Mouse (Mus musculus): ENCODE measurements at regions not wholly inside any gene's neighbourhood (a gene's known extent, or its start where the extent isn't known, plus 50 kb on each side); places are given as distances from the start of the nearest gene placed in this dataset.

GRCm38 (mm10) chr1:55903177-55903576 is 497.5 kb downstream of the Plcl1 start:
- H3K27me3 ChIP-seq (ENCODE audit: control insufficient read depth, insufficient read depth, low read length), result peaks cover 2% of the 10 kb centered on the region
- no peak overlapping the region for H3K4me2 ChIP-seq
- 91% methylated on average over 3 of the region's 3 CpGs for WGBS
- H3K27ac ChIP-seq (ENCODE audit: low read depth, low read length), result no peak overlapping the region
- no peaks in the 10 kb centered on the region for H3K4me1 ChIP-seq (ENCODE audit: control insufficient read depth, insufficient read depth, low read length)
- no peak for ATAC-seq (ENCODE audit: low FRiP score)
- no peak overlapping the region for H3K4me3 ChIP-seq (ENCODE audit: low read depth, low read length)
- no peak overlapping the region for H3K9ac ChIP-seq (ENCODE audit: low read length)
- no peak for DNase-seq (ENCODE audit: low spot score, missing footprints)
- no peaks in the 10 kb centered on the region for H3K36me3 ChIP-seq (ENCODE audit: control insufficient read depth, insufficient read depth, low read length)
- 0 out of 2 replicates have a peak, but pooled peaks cover 3% of the 10 kb centered on the region for H3K9me3 ChIP-seq (ENCODE audit: control insufficient read depth, low read length)

GRCm38 (mm10) chr1:55904571-55904970 is 498.9 kb downstream of the Plcl1 start:
- H3K4me1 ChIP-seq (ENCODE audit: control insufficient read depth, insufficient read depth, low read length), result no peaks in the 10 kb centered on the region
- 0 out of 2 replicates have a peak, but pooled peaks cover 3% of the 10 kb centered on the region for H3K9me3 ChIP-seq (ENCODE audit: control insufficient read depth, low read length)
- 83% methylated on average over 2 of the region's 2 CpGs for WGBS
- no peak overlapping the region for H3K4me2 ChIP-seq
- no peaks in the 10 kb centered on the region for H3K36me3 ChIP-seq (ENCODE audit: control insufficient read depth, insufficient read depth, low read length)
- DNase-seq (ENCODE audit: low spot score, missing footprints), result no peak
- H3K4me3 ChIP-seq (ENCODE audit: low read depth, low read length), result no peak overlapping the region
- ATAC-seq (ENCODE audit: low FRiP score), result no peak
- H3K27ac ChIP-seq (ENCODE audit: low read depth, low read length), result no peak overlapping the region
- no peaks in the 10 kb centered on the region for H3K27me3 ChIP-seq (ENCODE audit: control insufficient read depth, insufficient read depth, low read length)
- H3K9ac ChIP-seq (ENCODE audit: low read length), result no peak overlapping the region

- no peak overlapping the region for H3K4me2 ChIP-seq
- WGBS, result 95% methylated on average over 4 of the region's 4 CpGs
- no peaks in the 10 kb centered on the region for H3K36me3 ChIP-seq (ENCODE audit: control insufficient read depth, insufficient read depth, low read length)
- no peaks in the 10 kb centered on the region for H3K4me1 ChIP-seq (ENCODE audit: control insufficient read depth, insufficient read depth, low read length)
- H3K9me3 ChIP-seq (ENCODE audit: control insufficient read depth, low read length), result 0 out of 2 replicates have a peak, but pooled peaks cover 3% of the 10 kb centered on the region
- no peak overlapping the region for H3K9ac ChIP-seq (ENCODE audit: low read length)
- H3K27ac ChIP-seq (ENCODE audit: low read depth, low read length), result no peak overlapping the region
- ATAC-seq (ENCODE audit: low FRiP score), result no peak
- H3K27me3 ChIP-seq (ENCODE audit: control insufficient read depth, insufficient read depth, low read length), result no peaks in the 10 kb centered on the region
- H3K4me3 ChIP-seq (ENCODE audit: low read depth, low read length), result no peak overlapping the region
- DNase-seq (ENCODE audit: low spot score, missing footprints), result no peak
Measured at GRCm38 (mm10) chr1:55905232-55905631, 499.5 kb downstream of the Plcl1 start.

DNA sequence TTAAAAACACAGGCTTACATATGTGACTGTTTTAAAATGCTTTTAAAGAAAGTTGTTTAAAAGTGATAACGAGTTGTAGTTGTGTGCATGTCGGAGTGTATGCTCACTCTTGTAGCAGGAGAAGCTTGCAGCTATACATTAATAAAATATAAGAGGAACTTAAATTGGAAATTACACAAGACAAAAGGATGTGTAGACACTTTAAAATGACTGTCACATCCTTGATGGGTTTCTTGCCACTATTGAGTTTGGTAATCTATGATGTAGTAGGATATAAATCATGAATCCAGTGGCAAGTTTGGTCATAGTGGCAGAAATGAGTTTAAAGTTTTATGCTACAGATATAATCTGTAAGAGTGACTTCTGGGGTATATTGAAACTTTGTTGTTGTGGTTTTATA is 504.3 kb downstream of the Plcl1 start:
- Histone ChIP-seq H3K9me3 (ENCODE audit: control insufficient read depth, low read length) (0 out of 2 replicates have a peak, but pooled peaks cover 3% of the 10 kb centered on the region), H3K4me1 (ENCODE audit: control insufficient read depth, insufficient read depth, low read length) (no peaks in the 10 kb centered on the region), H3K36me3 (ENCODE audit: control insufficient read depth, insufficient read depth, low read length) (no peaks in the 10 kb centered on the region), H3K9ac (ENCODE audit: low read length) (no peak overlapping the region), H3K4me3 (ENCODE audit: low read depth, low read length) (no peak overlapping the region), H3K27ac (ENCODE audit: low read depth, low read length) (no peak overlapping the region), H3K27me3 (ENCODE audit: control insufficient read depth, insufficient read depth, low read length) (no peaks in the 10 kb centered on the region), H3K4me2 (no peak overlapping the region)
- DNase-seq (ENCODE audit: low spot score, missing footprints) (no peak), ATAC-seq (ENCODE audit: low FRiP score) (no peak)
- 91% methylated on average over 2 of the region's 2 CpGs for WGBS

- Histone ChIP-seq H3K27me3 (ENCODE audit: control insufficient read depth, insufficient read depth, low read length) (no peaks in the 10 kb centered on the region), H3K9me3 (ENCODE audit: control insufficient read depth, low read length) (no peaks in the 10 kb centered on the region), H3K9ac (ENCODE audit: low read length) (no peak overlapping the region), H3K27ac (ENCODE audit: low read depth, low read length) (no peak overlapping the region), H3K4me3 (ENCODE audit: low read depth, low read length) (no peak overlapping the region), H3K4me1 (ENCODE audit: control insufficient read depth, insufficient read depth, low read length) (no peaks in the 10 kb centered on the region), H3K4me2 (no peak overlapping the region), H3K36me3 (ENCODE audit: control insufficient read depth, insufficient read depth, low read length) (no peaks in the 10 kb centered on the region)
- DNase-seq (ENCODE audit: low spot score, missing footprints) (no peak), ATAC-seq (ENCODE audit: low FRiP score) (no peak)
- WGBS, result 79% methylated on average over 3 of the region's 3 CpGs
Measured at GRCm38 (mm10) chr1:55914284-55914683, 508.6 kb downstream of the Plcl1 start.

DNA sequence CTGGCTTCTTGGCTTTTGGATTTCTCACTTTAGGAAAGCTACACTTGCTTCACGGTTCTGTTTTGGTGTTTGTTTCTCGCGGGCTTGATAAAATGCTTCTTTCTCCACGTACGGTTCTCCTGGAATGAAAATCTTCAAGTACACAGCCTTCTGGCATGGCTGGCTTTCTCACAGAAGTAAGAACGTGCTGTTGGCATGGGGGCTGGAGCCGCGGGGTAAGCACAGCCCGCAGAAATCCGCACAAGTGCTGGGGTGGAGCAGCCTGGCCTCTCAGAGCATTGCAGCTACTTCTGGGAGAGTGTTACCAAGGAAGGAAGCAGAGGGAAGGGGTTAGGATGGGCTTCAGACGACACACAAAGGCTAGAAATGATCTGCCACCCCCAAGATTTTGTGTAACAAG is 510.2 kb downstream of the Plcl1 start:
- Histone ChIP-seq H3K4me3 (ENCODE audit: low read depth, low read length) (no peak overlapping the region), H3K9ac (ENCODE audit: low read length) (no peak overlapping the region), H3K4me2 (no peak overlapping the region), H3K27ac (ENCODE audit: low read depth, low read length) (no peak overlapping the region), H3K4me1 (ENCODE audit: control insufficient read depth, insufficient read depth, low read length) (no peaks in the 10 kb centered on the region), H3K36me3 (ENCODE audit: control insufficient read depth, insufficient read depth, low read length) (no peaks in the 10 kb centered on the region), H3K27me3 (ENCODE audit: control insufficient read depth, insufficient read depth, low read length) (no peaks in the 10 kb centered on the region), H3K9me3 (ENCODE audit: control insufficient read depth, low read length) (no peaks in the 10 kb centered on the region)
- DNase-seq (ENCODE audit: low spot score, missing footprints), result no peak
- WGBS, result 60% methylated on average over 11 of the region's 11 CpGs
- no peak for ATAC-seq (ENCODE audit: low FRiP score)

DNA sequence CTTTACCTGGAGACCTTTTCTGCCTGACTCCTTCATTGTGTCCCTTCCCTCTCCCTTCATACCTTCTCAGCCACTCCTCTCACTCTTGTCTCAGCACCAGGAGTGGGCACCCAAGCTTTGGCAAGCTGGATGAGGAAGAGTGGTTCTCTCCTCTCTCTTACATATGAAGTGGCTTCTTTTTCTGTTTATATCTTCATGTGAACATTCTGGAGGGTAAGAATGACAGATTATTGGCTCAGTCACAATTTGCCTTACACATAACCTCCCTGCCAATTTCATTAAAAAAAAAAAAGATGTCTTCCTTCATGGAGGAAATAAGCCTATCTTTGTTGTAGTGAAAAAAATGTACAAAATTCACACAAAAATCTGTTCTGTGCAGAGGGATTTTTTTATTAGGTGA is 513.8 kb downstream of the Plcl1 start:
- Histone ChIP-seq H3K4me1 (ENCODE audit: control insufficient read depth, insufficient read depth, low read length) (no peaks in the 10 kb centered on the region), H3K9ac (ENCODE audit: low read length) (no peak overlapping the region), H3K4me2 (no peak overlapping the region), H3K36me3 (ENCODE audit: control insufficient read depth, insufficient read depth, low read length) (no peaks in the 10 kb centered on the region), H3K27me3 (ENCODE audit: control insufficient read depth, insufficient read depth, low read length) (no peaks in the 10 kb centered on the region), H3K9me3 (ENCODE audit: control insufficient read depth, low read length) (no peaks in the 10 kb centered on the region), H3K4me3 (ENCODE audit: low read depth, low read length) (no peak overlapping the region), H3K27ac (ENCODE audit: low read depth, low read length) (no peak overlapping the region)
- no peak for DNase-seq (ENCODE audit: low spot score, missing footprints)
- no peak for ATAC-seq (ENCODE audit: low FRiP score)

- Histone ChIP-seq H3K9me3 (ENCODE audit: control insufficient read depth, low read length) (no peaks in the 10 kb centered on the region), H3K4me3 (ENCODE audit: low read depth, low read length) (no peak overlapping the region), H3K36me3 (ENCODE audit: control insufficient read depth, insufficient read depth, low read length) (no peaks in the 10 kb centered on the region), H3K4me2 (no peak overlapping the region), H3K27me3 (ENCODE audit: control insufficient read depth, insufficient read depth, low read length) (no peaks in the 10 kb centered on the region), H3K4me1 (ENCODE audit: control insufficient read depth, insufficient read depth, low read length) (no peaks in the 10 kb centered on the region), H3K9ac (ENCODE audit: low read length) (no peak overlapping the region), H3K27ac (ENCODE audit: low read depth, low read length) (no peak overlapping the region)
- DNase-seq (ENCODE audit: low spot score, missing footprints), result no peak
- 73% methylated on average over 3 of the region's 3 CpGs for WGBS
- ATAC-seq (ENCODE audit: low FRiP score), result no peak
Measured at GRCm38 (mm10) chr1:55946786-55947549, 541.2 kb downstream of the Plcl1 start.

DNA sequence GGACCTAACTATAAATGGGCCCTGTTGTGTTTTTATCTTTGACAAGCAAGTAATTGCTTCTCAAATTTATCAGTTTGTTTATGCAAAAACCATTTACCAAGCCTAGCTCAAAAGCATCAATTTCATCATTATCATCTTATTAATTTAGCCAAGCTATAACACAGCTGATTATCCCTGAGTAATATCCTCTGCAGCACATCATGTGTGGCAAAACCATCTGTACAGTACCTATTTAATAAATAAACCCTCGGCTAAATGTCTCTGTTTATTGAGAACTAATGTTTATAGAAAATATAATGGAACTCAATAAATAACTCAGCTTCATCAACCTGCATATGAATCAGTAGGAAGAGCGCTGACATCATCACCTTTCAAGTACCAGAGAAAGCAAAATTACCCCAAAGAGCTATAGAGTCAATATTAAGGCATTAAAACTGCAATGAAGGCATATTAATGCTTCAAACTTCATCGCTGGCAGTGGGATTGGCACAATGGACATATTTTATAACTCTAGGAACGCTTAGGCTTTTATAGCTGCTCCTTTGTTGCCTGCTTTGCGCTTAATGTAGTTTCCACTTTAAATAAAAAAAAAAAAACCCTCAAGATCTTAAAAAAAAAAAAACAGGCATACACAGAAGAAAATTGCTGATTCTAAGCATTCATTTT is 542.0 kb downstream of the Plcl1 start:
- Histone ChIP-seq H3K36me3 (ENCODE audit: control insufficient read depth, insufficient read depth, low read length) (no peaks in the 10 kb centered on the region), H3K4me2 (no peak overlapping the region), H3K27me3 (ENCODE audit: control insufficient read depth, insufficient read depth, low read length) (no peaks in the 10 kb centered on the region), H3K27ac (ENCODE audit: low read depth, low read length) (no peak overlapping the region), H3K4me3 (ENCODE audit: low read depth, low read length) (no peak overlapping the region), H3K9ac (ENCODE audit: low read length) (no peak overlapping the region), H3K4me1 (ENCODE audit: control insufficient read depth, insufficient read depth, low read length) (no peaks in the 10 kb centered on the region), H3K9me3 (ENCODE audit: control insufficient read depth, low read length) (no peaks in the 10 kb centered on the region)
- no peak for ATAC-seq (ENCODE audit: low FRiP score)
- WGBS, result 90% methylated on average over 5 of the region's 5 CpGs
- no peak for DNase-seq (ENCODE audit: low spot score, missing footprints)

All from midbrain, embryonic 11.5 days (tissue).